Mouse (Mus musculus) megakaryocyte, embryonic 14.5 days (primary cell): ENCODE measurements around the gene Aox3.

Experiments used
- FLI1 ChIP-seq: IDR thresholded peaks from 2 replicates; pipeline ENCODE4 v1.6.1; 2012; ENCODE audit warnings: low read length, inconsistent platforms, mixed read lengths
- GATA1 ChIP-seq: IDR thresholded peaks from 3 replicates; pipeline ENCODE4 v1.6.1; 2012; ENCODE audit warnings: mixed read lengths, low read length, inconsistent platforms, borderline replicate concordance

DNA sequence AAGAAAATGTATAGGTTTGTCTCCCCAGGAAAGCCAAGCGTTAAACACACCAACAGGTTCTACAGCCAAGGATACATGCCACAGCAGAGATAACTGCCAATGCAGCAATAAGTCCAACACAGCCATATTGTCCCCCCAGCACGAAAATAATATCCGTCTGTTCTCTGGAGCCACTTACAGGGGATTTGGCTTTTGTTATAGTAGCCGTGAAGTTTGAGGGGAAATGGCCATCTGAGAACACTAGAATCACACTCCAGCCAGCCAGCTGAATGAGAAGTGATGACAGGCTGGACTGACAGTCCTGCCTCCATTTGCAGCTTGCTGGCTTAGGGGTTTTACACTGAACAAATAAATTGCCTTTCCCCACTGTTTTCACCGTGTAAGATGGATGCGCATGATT, 108.1 kb downstream of the Aox3 start:
- TF ChIP-seq GATA1 (no peak), FLI1 (no peak)
